Mouse (Mus musculus) ES-Bruce4 (cell line): ENCODE measurements around the gene Ints2. TPM values are rescaled to one million over a fixed set of nuclear protein-coding genes. Genes with fewer than 3 reads are reported as not detected.

Source experiments
- H3K27ac ChIP-seq: 2 replicates; pipeline ENCODE4 v1.5.1; 2012; ENCODE audit warnings: low read length, inconsistent platforms; ENCODE audit not compliant: insufficient read depth
- H3K27me3 ChIP-seq: 2 replicates; pipeline ENCODE4 v1.6.1; 2012; ENCODE audit warnings: mild to moderate bottlenecking, low read length, inconsistent platforms; ENCODE audit not compliant: control insufficient read depth, poor library complexity, insufficient read depth, severe bottlenecking
- H3K36me3 ChIP-seq: 2 replicates; pipeline ENCODE4 v1.6.1; 2012; ENCODE audit warnings: inconsistent platforms, mild to moderate bottlenecking, low read length, moderate library complexity; ENCODE audit not compliant: control insufficient read depth, poor library complexity, insufficient read depth, severe bottlenecking
- H3K4me1 ChIP-seq: one replicate; pipeline ENCODE4 v1.8.1; 2011; ENCODE audit warnings: low read length; ENCODE audit not compliant: control insufficient read depth, insufficient read depth
- H3K4me3 ChIP-seq: 2 replicates; pipeline ENCODE4 v1.5.1; 2011; ENCODE audit warnings: low read depth, mild to moderate bottlenecking, low read length
- H3K9ac ChIP-seq: 2 replicates; pipeline ENCODE4 v1.6.1; 2012; ENCODE audit warnings: low read depth, mild to moderate bottlenecking, inconsistent platforms; ENCODE audit not compliant: poor library complexity, severe bottlenecking
- H3K9me3 ChIP-seq: replicated peaks from 2 replicates; pipeline ENCODE4 v1.6.1; 2012; ENCODE audit warnings: mild to moderate bottlenecking, low read length, inconsistent platforms; ENCODE audit not compliant: control insufficient read depth, poor library complexity, insufficient read depth, severe bottlenecking
- CTCF ChIP-seq: IDR thresholded peaks from one replicate; pipeline ENCODE4 v1.8.1; 2011; ENCODE audit warnings: low read depth, low read length
- EP300 ChIP-seq: IDR thresholded peaks from 2 replicates; pipeline ENCODE4 v1.6.1; 2011; ENCODE audit warnings: low read depth, low read length; ENCODE audit not compliant: insufficient read depth
- POLR2A ChIP-seq: IDR thresholded peaks from one replicate; pipeline ENCODE4 v1.8.1; 2011; ENCODE audit warnings: low read length; ENCODE audit not compliant: insufficient read depth
- polyA plus RNA-seq: library from polyadenylated mRNA; stranded (reverse); fragments of >200 nt; gene quantifications from 2 replicates; pipeline ENCODE4 v1.2.4, GENCODE M21; 2011; ENCODE audit warnings: low read depth; ENCODE audit not compliant: missing spikeins, insufficient read depth, insufficient read length

Gene Ints2
- polyA plus RNA-seq, 1 experiment, result 51.0 TPM

- H3K4me3 ChIP-seq, result no peak overlapping the region
- no peaks in the 10 kb centered on the region for H3K9me3 ChIP-seq
- no peaks in the 10 kb centered on the region for H3K27me3 ChIP-seq
- TF ChIP-seq EP300 (no peak), POLR2A (no peak), CTCF (no peak)
- H3K4me1 ChIP-seq, result no peaks in the 10 kb centered on the region
- peaks cover 25% of the 10 kb centered on the region for H3K36me3 ChIP-seq
- H3K9ac ChIP-seq, result no peak overlapping the region
- H3K27ac ChIP-seq, result no peak overlapping the region
Observed at GRCm38 (mm10) chr11:86253342-86253741, 4.0 kb downstream of the Ints2 start.

GRCm38 (mm10) chr11:86232446-86232845 is 24.9 kb downstream of the Ints2 start:
- Histone ChIP-seq H3K27ac (no peak overlapping the region), H3K9ac (no peak overlapping the region), H3K27me3 (no peaks in the 10 kb centered on the region), H3K4me3 (no peak overlapping the region), H3K36me3 (peaks cover 27% of the 10 kb centered on the region), H3K4me1 (no peaks in the 10 kb centered on the region), H3K9me3 (no peaks in the 10 kb centered on the region)
- TF ChIP-seq POLR2A (no peak), CTCF (no peak), EP300 (no peak)

DNA sequence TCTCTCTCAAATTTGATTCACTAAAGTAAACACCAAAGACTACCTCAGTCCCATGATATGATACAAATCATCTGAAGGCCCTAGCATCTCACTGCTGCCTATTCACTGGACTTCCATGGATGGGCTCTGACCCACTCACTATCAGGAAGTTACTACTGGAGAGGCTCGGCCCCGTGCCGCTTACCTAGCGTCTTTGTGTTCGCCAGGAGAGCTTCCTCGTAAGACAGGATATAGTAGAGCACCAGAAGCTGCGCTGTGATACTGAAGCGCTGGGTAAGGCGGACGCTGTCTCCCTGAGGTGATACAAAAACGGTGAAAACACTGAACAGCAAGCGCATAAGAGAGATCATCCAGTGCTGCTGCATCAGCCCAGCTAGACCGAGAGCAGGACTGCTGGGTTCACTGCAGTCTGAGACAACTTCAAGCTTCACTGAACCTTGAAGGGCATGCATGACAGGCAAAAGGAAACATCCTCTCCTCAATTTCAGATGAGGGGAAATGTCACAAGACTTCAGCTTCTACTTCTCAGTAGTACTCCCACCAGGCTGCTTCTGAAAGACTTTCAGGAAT is 25.5 kb downstream of the Ints2 start:
- Histone ChIP-seq H3K9ac (no peak overlapping the region), H3K4me1 (no peaks in the 10 kb centered on the region), H3K9me3 (no peaks in the 10 kb centered on the region), H3K4me3 (no peak overlapping the region), H3K36me3 (peaks cover 27% of the 10 kb centered on the region), H3K27me3 (no peaks in the 10 kb centered on the region), H3K27ac (no peak overlapping the region)
- TF ChIP-seq POLR2A (no peak), EP300 (no peak), CTCF (no peak)

DNA sequence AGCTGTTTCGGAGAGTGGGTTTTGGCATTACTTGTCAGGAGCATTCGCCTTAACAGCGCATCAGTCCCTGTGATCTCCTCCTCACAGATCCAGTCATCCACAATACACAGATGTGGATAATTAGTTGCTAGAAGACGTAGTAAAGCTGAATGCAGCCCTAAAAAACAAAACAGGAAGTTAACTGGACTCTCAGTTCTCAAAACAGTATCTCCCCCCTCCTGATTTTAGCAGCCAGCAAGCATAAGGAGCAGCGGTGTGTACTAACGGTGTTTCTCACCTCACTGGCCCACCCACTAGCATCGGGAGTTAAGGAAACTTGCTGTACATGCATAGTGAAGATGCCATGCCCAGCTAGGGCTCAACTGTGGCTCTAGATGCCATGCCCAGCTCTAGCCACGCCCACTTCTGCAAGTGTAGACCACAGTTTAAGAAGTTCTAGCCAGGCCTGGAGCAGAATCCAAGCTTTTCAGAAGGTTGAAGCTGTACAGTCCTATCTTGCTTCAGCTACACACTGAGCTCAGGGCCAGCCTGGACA is 30.7 kb downstream of the Ints2 start:
- Histone ChIP-seq H3K27me3 (no peaks in the 10 kb centered on the region), H3K4me3 (no peak overlapping the region), H3K4me1 (no peaks in the 10 kb centered on the region), H3K27ac (no peak overlapping the region), H3K36me3 (peaks cover 33% of the 10 kb centered on the region), H3K9ac (no peak overlapping the region), H3K9me3 (no peaks in the 10 kb centered on the region)
- TF ChIP-seq EP300, result no peak
- no peak for TF ChIP-seq CTCF
- no peak for TF ChIP-seq POLR2A

GRCm38 (mm10) chr11:86225761-86226160 is 31.6 kb downstream of the Ints2 start:
- H3K9me3 ChIP-seq, result no peaks in the 10 kb centered on the region
- H3K27me3 ChIP-seq, result no peaks in the 10 kb centered on the region
- H3K9ac ChIP-seq, result no peak overlapping the region
- H3K36me3 ChIP-seq, result peaks cover 31% of the 10 kb centered on the region
- no peaks in the 10 kb centered on the region for H3K4me1 ChIP-seq
- TF ChIP-seq EP300 (no peak), POLR2A (no peak), CTCF (no peak)
- H3K4me3 ChIP-seq, result no peak overlapping the region
- no peak overlapping the region for H3K27ac ChIP-seq

GRCm38 (mm10) chr11:86211803-86212202 is 45.6 kb downstream of the Ints2 start:
- H3K4me3 ChIP-seq, result no peak overlapping the region
- no peaks in the 10 kb centered on the region for H3K9me3 ChIP-seq
- no peak overlapping the region for H3K9ac ChIP-seq
- H3K27me3 ChIP-seq, result no peaks in the 10 kb centered on the region
- H3K36me3 ChIP-seq, result peaks cover 18% of the 10 kb centered on the region
- no peak for TF ChIP-seq EP300
- TF ChIP-seq CTCF, result no peak
- no peak for TF ChIP-seq POLR2A
- no peaks in the 10 kb centered on the region for H3K4me1 ChIP-seq
- H3K27ac ChIP-seq, result no peak overlapping the region
